In genomic region chr7:127112921-127113597, GRCm38 (mm10) we compare ENCODE assay signal across 15 mouse cellular contexts. TPM values are rescaled to one million over a fixed set of nuclear protein-coding genes. Genes with fewer than 3 reads are reported as not detected.
DNase-seq lines count a peak whose midpoint lies in the region; ATAC-seq lines count a peak whose summit lies in the region.
"Had no signal": no experiment of that assay in that cellular context is flagged by ENCODE, and none has a peak within 500 bp of the region (broad histone marks: within the 10 kb centered on the region; RNA-seq: fewer than 3 reads in every experiment).

No protein-coding gene starts in this region.

- peaks cover 69% of the 10 kb centered on the region for H3K4me1 ChIP-seq in liver, embryonic 13.5 days (replicated peaks)
- H3K4me1 ChIP-seq in liver, embryonic 12.5 days, result peaks cover 60% of the 10 kb centered on the region
- H3K4me1 ChIP-seq in midbrain, embryonic 16.5 days (ENCODE audit: control insufficient read depth, insufficient read depth, low read length), result no peaks in the 10 kb centered on the region

- no peak overlapping the region for H3K27ac ChIP-seq in liver, embryonic 13.5 days
- no peak overlapping the region for H3K27ac ChIP-seq in liver, embryonic 12.5 days
- no peak overlapping the region for H3K27ac ChIP-seq in midbrain, embryonic 16.5 days (ENCODE audit: low read length)
- H3K27ac ChIP-seq: heart, embryonic 10.5 days had no signal

- ATAC-seq in liver, embryonic 13.5 days (ENCODE audit: low read depth), result no peak
- no peak for ATAC-seq in liver, embryonic 12.5 days
- ATAC-seq in CD4-positive, CD25-positive, alpha-beta regulatory T cell, adult 4 months, result peak; percentile 72
- no peak for ATAC-seq in midbrain, embryonic 16.5 days
- ATAC-seq: hindbrain, embryonic 16.5 days had no signal

- H3K9ac ChIP-seq in liver, embryonic 13.5 days, result 0 out of 2 replicates have a peak overlapping the region, but pooled peaks have one; percentile 4
- no peak overlapping the region for H3K9ac ChIP-seq in liver, embryonic 12.5 days
- no peak overlapping the region for H3K9ac ChIP-seq in midbrain, embryonic 16.5 days (ENCODE audit: low read depth, low read length)

- intact Hi-C loops in heart, postnatal 10 days (cut with DNase I), result loop anchor here (5.0 to 10.0 kb wide), 2 partner anchors 361 to 468 kb away; partner anchors contain the start of gene Sgf29

- no peak overlapping the region for H3K4me2 ChIP-seq in liver, embryonic 13.5 days
- no peak overlapping the region for H3K4me2 ChIP-seq in liver, embryonic 12.5 days
- no peak overlapping the region for H3K4me2 ChIP-seq in midbrain, embryonic 16.5 days (ENCODE audit: low read length)

- 38% methylated on average over 9 of the region's 9 CpGs for WGBS in liver, embryonic 13.5 days (ENCODE audit: insufficient replicate concordance)
- 34% methylated on average over 9 of the region's 9 CpGs for WGBS in liver, embryonic 12.5 days (ENCODE audit: insufficient replicate concordance)
- 50% methylated on average over 9 of the region's 9 CpGs for WGBS in midbrain, embryonic 16.5 days

- no peak for DNase-seq in liver, embryonic 13.5 days
- peak; percentile 87 for DNase-seq in induced T-regulatory cell, adult 2 months (ENCODE audit: low read depth)
- peak; percentile 50 for DNase-seq in splenic B cell, adult 2 months (ENCODE audit: low read depth, low spot score)
- DNase-seq in cerebellum, postnatal 4 days (ENCODE audit: low spot score in 2 of 2), result no peak
- no peak for DNase-seq in heart, postnatal 10 days
- DNase-seq: adrenal gland, adult 2 months; left cerebral cortex, postnatal 4 days; lung, postnatal 10 days had no signal

- no peaks in the 10 kb centered on the region for H3K27me3 ChIP-seq in liver, embryonic 13.5 days
- no peaks in the 10 kb centered on the region; the same call in 1 of the 2 replicates for H3K27me3 ChIP-seq in liver, embryonic 12.5 days (replicated peaks)
- no peaks in the 10 kb centered on the region for H3K27me3 ChIP-seq in splenic B cell, adult 2 months (ENCODE audit: control insufficient read depth, insufficient read depth, low read length, poor library complexity, severe bottlenecking)
- no peaks in the 10 kb centered on the region for H3K27me3 ChIP-seq in midbrain, embryonic 16.5 days (ENCODE audit: control insufficient read depth, insufficient read depth, low read depth, low read length)

- H3K9me3 ChIP-seq in liver, embryonic 13.5 days (replicated peaks), result no peaks in the 10 kb centered on the region
- H3K9me3 ChIP-seq in liver, embryonic 12.5 days (replicated peaks), result no peaks in the 10 kb centered on the region
- H3K9me3 ChIP-seq in midbrain, embryonic 16.5 days (replicated peaks; ENCODE audit: control insufficient read depth, low read length, poor library complexity, severe bottlenecking), result no peaks in the 10 kb centered on the region
- H3K9me3 ChIP-seq: G1E; heart, embryonic 10.5 days had no signal

- no peaks in the 10 kb centered on the region for H3K36me3 ChIP-seq in liver, embryonic 13.5 days
- no peaks in the 10 kb centered on the region; the same call in 1 of the 2 replicates for H3K36me3 ChIP-seq in liver, embryonic 12.5 days
- no peaks in the 10 kb centered on the region for H3K36me3 ChIP-seq in splenic B cell, adult 2 months (ENCODE audit: control insufficient read depth, insufficient read depth, low read length, poor library complexity, severe bottlenecking)
- no peaks in the 10 kb centered on the region for H3K36me3 ChIP-seq in midbrain, embryonic 16.5 days (ENCODE audit: control insufficient read depth, insufficient read depth, low read length)
- H3K36me3 ChIP-seq: heart, embryonic 10.5 days had no signal

- no peak overlapping the region for H3K4me3 ChIP-seq in liver, embryonic 13.5 days (replicated peaks)
- no peak overlapping the region for H3K4me3 ChIP-seq in liver, embryonic 12.5 days
- no peak overlapping the region for H3K4me3 ChIP-seq in midbrain, embryonic 16.5 days (ENCODE audit: low read depth, low read length)
- H3K4me3 ChIP-seq: erythroblast, embryonic 14.5 days; heart, embryonic 10.5 days had no signal

RNA-seq across cellular contexts. Expression of gene Qprt, which starts 9.0 kb away (rescaled TPM):
- polyA plus RNA-seq in liver, embryonic 13.5 days (2015; fragmentation: Nextera tagmentation; extraction: Ambion mirVana), result 44.4 and 49.1 TPM in 2 replicates
- 36.5 and 40.3 TPM in 2 replicates for polyA plus RNA-seq in liver, embryonic 12.5 days (2016; fragmentation: Nextera tagmentation; extraction: Ambion mirVana)
- polyA plus RNA-seq in CD4-positive, CD25-positive, alpha-beta regulatory T cell, adult 4 months (2017; shearing (Covaris generic)), result 10 to 100 TPM in 1 of 2 experiments, 1 to 10 TPM in 1; 7.5 to 15.2 TPM
- total RNA-seq in heart, postnatal 10 days (2021), result under 1 TPM in 1 of 2 experiments, not detected in 1; 0.29 TPM
- polyA plus RNA-seq in midbrain, embryonic 16.5 days (2015; fragmentation: Nextera tagmentation; extraction: Ambion mirVana), result 0.68 and 0.77 TPM in 2 replicates

RNA-seq across cellular contexts. Expression of gene AI467606, which starts 21.9 kb away (rescaled TPM):
- polyA plus RNA-seq in liver, embryonic 13.5 days (2015; fragmentation: Nextera tagmentation; extraction: Ambion mirVana), result 7.0 and 7.3 TPM in 2 replicates
- 8.3 and 8.5 TPM in 2 replicates for polyA plus RNA-seq in liver, embryonic 12.5 days (2016; fragmentation: Nextera tagmentation; extraction: Ambion mirVana)
- 100 to 1,000 TPM; 274 to 321 TPM for polyA plus RNA-seq in CD4-positive, CD25-positive, alpha-beta regulatory T cell, adult 4 months (2017; shearing (Covaris generic))
- total RNA-seq in heart, postnatal 10 days (2021), result 1 to 10 TPM in 1 of 2 experiments, under 1 TPM in 1; 0.94 to 1.5 TPM
- 1.7 and 2.5 TPM in 2 replicates for polyA plus RNA-seq in midbrain, embryonic 16.5 days (2015; fragmentation: Nextera tagmentation; extraction: Ambion mirVana)

RNA-seq across cellular contexts. Expression of gene Spn, which starts 24.6 kb away (rescaled TPM):
- 8.2 and 8.7 TPM in 2 replicates for polyA plus RNA-seq in liver, embryonic 13.5 days (2015; fragmentation: Nextera tagmentation; extraction: Ambion mirVana)
- polyA plus RNA-seq in liver, embryonic 12.5 days (2016; fragmentation: Nextera tagmentation; extraction: Ambion mirVana), result 7.3 and 7.4 TPM in 2 replicates
- polyA plus RNA-seq in CD4-positive, CD25-positive, alpha-beta regulatory T cell, adult 4 months (2017; shearing (Covaris generic)), result 100 to 1,000 TPM; 101 to 103 TPM
- under 1 TPM; 0.72 to 0.84 TPM for total RNA-seq in heart, postnatal 10 days (2021)
- 0.05 TPM in 1 of 2 replicates, not detected in the other for polyA plus RNA-seq in midbrain, embryonic 16.5 days (2015; fragmentation: Nextera tagmentation; extraction: Ambion mirVana)
- polyA plus RNA-seq: hindbrain, embryonic 16.5 days had no signal

RNA-seq across cellular contexts. Expression of gene Zg16, which starts 25.9 kb away (rescaled TPM):
- polyA plus RNA-seq in liver, embryonic 13.5 days (2015; fragmentation: Nextera tagmentation; extraction: Ambion mirVana), result not detected in 2 replicates
- not detected in 2 replicates for polyA plus RNA-seq in liver, embryonic 12.5 days (2016; fragmentation: Nextera tagmentation; extraction: Ambion mirVana)
- polyA plus RNA-seq in CD4-positive, CD25-positive, alpha-beta regulatory T cell, adult 4 months (2017; shearing (Covaris generic)), result under 1 TPM in 1 of 2 experiments, not detected in 1; 0.81 TPM
- not detected for total RNA-seq in heart, postnatal 10 days (2021)
- polyA plus RNA-seq in midbrain, embryonic 16.5 days (2015; fragmentation: Nextera tagmentation; extraction: Ambion mirVana), result not detected in 2 replicates
- total RNA-seq: adrenal gland, adult 2 months; left cerebral cortex, postnatal 4 days had no signal
- polyA plus RNA-seq: erythroblast, embryonic 14.5 days; G1E; heart, embryonic 10.5 days; hindbrain, embryonic 16.5 days had no signal

Comparison
In these comparisons a context has a peak if more than half of its experiments do, and no peak if none do; other contexts are left out.
1. DNase-seq: peak in induced T-regulatory cell, adult 2 months (single experiment) and splenic B cell, adult 2 months (single experiment); none in liver, embryonic 13.5 days (single experiment), cerebellum, postnatal 4 days (0 of 2) and heart, postnatal 10 days (0 of 2).
2. RNA of gene AI467606, which starts 21.9 kb away (polyA plus RNA-seq): 274 to 321 TPM in CD4-positive, CD25-positive, alpha-beta regulatory T cell, adult 4 months; 8.3 to 8.5 TPM in liver, embryonic 12.5 days, 7.0 to 7.3 TPM in liver, embryonic 13.5 days and 1.7 to 2.5 TPM in midbrain, embryonic 16.5 days; every median in the first group is over 10 times any median in the second.
3. RNA of gene Spn, which starts 24.6 kb away (polyA plus RNA-seq): 101 to 103 TPM in CD4-positive, CD25-positive, alpha-beta regulatory T cell, adult 4 months; 8.2 to 8.7 TPM in liver, embryonic 13.5 days, 7.3 to 7.4 TPM in liver, embryonic 12.5 days and 0.05 TPM in midbrain, embryonic 16.5 days; every median in the first group is over 10 times any median in the second.